Mouse (Mus musculus) liver, embryonic 14.5 days (tissue): ENCODE measurements around the gene 0610010K14Rik. TPM values are rescaled to one million over a fixed set of nuclear protein-coding genes. Genes with fewer than 3 reads are reported as not detected.

Experiments used
- ATAC-seq: fragments of 200-750 bp; cut with Nextera tagmentation; 2 replicates; pipeline ENCODE4 v1.8.0; 2017; ENCODE audit warnings: moderate number of reproducible peaks, mild to moderate bottlenecking, moderate library complexity; ENCODE audit not compliant: insufficient read depth
- DNase-seq, 3 experiments: peaks; one replicate each; pipeline ENCODE4 v3.0.0-alpha.2; 2012 to 2013; ENCODE audit warnings: low read depth in 3 of 3, low spot score in 3 of 3
- H3K27ac ChIP-seq: fragments of 300-500 bp; sonication (generic); 2 replicates; pipeline ENCODE4 v1.5.1; 2014; ENCODE audit warnings: moderate library complexity, mild to moderate bottlenecking, control low read depth, inconsistent platforms
- H3K27me3 ChIP-seq: fragments of 300-500 bp; sonication (generic); 2 replicates; pipeline ENCODE4 v1.6.1; 2014; ENCODE audit warnings: mild to moderate bottlenecking, low read length, moderate library complexity; ENCODE audit not compliant: control insufficient read depth, insufficient read depth
- H3K36me3 ChIP-seq: fragments of 300-500 bp; sonication (generic); replicated peaks from 2 replicates; pipeline ENCODE4 v1.6.1; 2014; ENCODE audit warnings: low read depth; ENCODE audit not compliant: control insufficient read depth, insufficient read depth
- H3K4me1 ChIP-seq, 2 experiments: fragments of 200-500 bp in 1 of 2; fragments of 300-500 bp in 1 of 2; sonication (generic) in 1 of 2; replicated peaks; 2 replicates each; pipeline ENCODE4 v1.6.1; 2012 to 2014; ENCODE audit warnings: antibody characterized with exemption in 1 of 2, inconsistent platforms in 1 of 2, low read length in 1 of 2; ENCODE audit not compliant: control insufficient read depth in 2 of 2, insufficient read depth in 2 of 2
- H3K4me2 ChIP-seq: fragments of 300-500 bp; sonication (generic); 2 replicates; pipeline ENCODE4 v1.6.1; 2014; ENCODE audit warnings: low read depth, mild to moderate bottlenecking, control low read depth, moderate library complexity
- H3K4me3 ChIP-seq, 2 experiments: fragments of 200-500 bp in 1 of 2; fragments of 300-500 bp in 1 of 2; sonication (generic) in 1 of 2; 2 replicates each; pipeline ENCODE4 v1.5.1; 2012 to 2014; ENCODE audit warnings: low read depth in 2 of 2, low read length in 2 of 2, mild to moderate bottlenecking in 2 of 2, control low read depth in 1 of 2, inconsistent platforms in 1 of 2, moderate library complexity in 1 of 2; ENCODE audit not compliant: insufficient read depth in 1 of 2
- H3K9ac ChIP-seq: fragments of 300-500 bp; sonication (generic); replicated peaks from 2 replicates; pipeline ENCODE4 v1.6.1; 2014; ENCODE audit warnings: mild to moderate bottlenecking, control low read depth, moderate library complexity
- H3K9me3 ChIP-seq: fragments of 300-500 bp; sonication (generic); 2 replicates; pipeline ENCODE4 v1.6.1; 2016; ENCODE audit warnings: low read length, mixed read lengths; ENCODE audit not compliant: control insufficient read depth
- CTCF ChIP-seq: IDR thresholded peaks from 2 replicates; pipeline ENCODE4 v1.5.1; 2016; ENCODE audit warnings: antibody characterized with exemption, low read depth, control low read depth
- EP300 ChIP-seq: IDR thresholded peaks from 2 replicates; pipeline ENCODE4 v1.6.1; 2016; ENCODE audit warnings: antibody characterized with exemption, low read depth
- WGBS: fragments of 180-500 bp; shearing (Covaris S2); extraction: QIAGEN DNeasy Blood & Tissue Kit; methylation state at CpG from one replicate; pipeline ENCODE4 v1.1.7; 2014; ENCODE audit not compliant: insufficient replicate concordance; 5-methylcytosine and 5-hydroxymethylcytosine counted together
- polyA plus RNA-seq, 2 experiments: library from polyadenylated mRNA; depleted of rRNA in 1 of 2; stranded (reverse) in 1 of 2; unstranded in 1 of 2; fragments of >200 nt; fragmentation: Nextera tagmentation in 1 of 2; extraction: Ambion mirVana in 1 of 2; gene quantifications; 2 replicates each; pipeline versions ENCODE4 v1.2.1 to v1.2.3; 2012 to 2014

Gene 0610010K14Rik
- polyA plus RNA-seq, 2 experiments, result 56.1 to 78.4 TPM

DNA sequence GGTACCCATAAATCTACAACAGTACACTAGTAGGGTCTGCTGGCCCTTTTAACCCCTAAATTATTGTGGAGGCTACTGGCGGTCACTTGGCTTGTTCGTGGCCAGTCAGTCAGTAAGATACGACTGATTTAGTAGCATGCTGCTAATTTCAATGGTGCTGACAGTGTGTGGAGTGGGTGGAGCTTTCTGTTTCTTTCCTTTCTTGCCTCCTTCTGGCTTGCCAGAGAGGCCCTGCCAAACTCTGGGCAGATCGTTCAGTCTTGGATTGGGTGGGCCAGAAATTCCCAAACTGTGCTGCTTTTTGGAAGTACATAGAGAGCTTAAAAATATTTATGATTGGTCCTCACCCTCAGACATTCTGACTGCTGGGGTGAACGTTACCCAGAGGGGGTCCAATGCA, 10.6 kb downstream of the 0610010K14Rik start:
- peak overlapping the region; percentile 3; the same call in 1 of the 2 replicates for H3K9ac ChIP-seq
- H3K27me3 ChIP-seq, result peaks cover 20% of the 10 kb centered on the region
- H3K9me3 ChIP-seq, result no peaks in the 10 kb centered on the region
- ATAC-seq (no peak), DNase-seq (no peak)
- peaks cover 41 to 44% of the 10 kb centered on the region in 2 experiments for H3K4me1 ChIP-seq
- H3K36me3 ChIP-seq, result no peaks in the 10 kb centered on the region
- TF ChIP-seq CTCF (no peak), EP300 (no peak)
- H3K27ac ChIP-seq, result no peak overlapping the region; the same call in 1 of the 2 replicates
- H3K4me2 ChIP-seq, result peak overlapping the region; percentile 53
- 45% methylated on average over 5 of the region's 5 CpGs for WGBS
- H3K4me3 ChIP-seq, result 0 out of 4 replicates have a peak overlapping the region, but pooled peaks of 1 of the 2 experiments have one; percentile 21

DNA sequence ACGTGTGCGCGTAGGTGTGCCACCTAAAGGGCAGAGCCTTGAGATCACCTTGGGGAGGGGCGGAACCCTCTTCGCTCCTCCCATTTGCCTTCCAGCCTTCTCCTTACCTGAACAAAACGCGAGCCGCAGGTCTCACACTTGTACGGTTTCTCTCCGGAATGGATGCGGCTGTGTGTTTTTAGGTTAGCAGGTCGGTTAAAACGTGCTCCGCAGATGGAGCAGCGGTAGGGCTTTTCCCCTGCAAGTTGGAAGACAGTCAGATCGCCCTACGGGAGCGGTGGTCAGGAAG, 11.2 kb downstream of the 0610010K14Rik start:
- Histone ChIP-seq H3K9ac (peak overlapping the region; percentile 12; the same call in 1 of the 2 replicates), H3K9me3 (no peaks in the 10 kb centered on the region), H3K4me1 (peaks cover 43 to 47% of the 10 kb centered on the region in 2 experiments), H3K4me2 (peak overlapping the region; percentile 53), H3K4me3 (peak overlapping the region; percentile 21; a peak in 3 of 4 replicates), H3K27me3 (peaks cover 20% of the 10 kb centered on the region), H3K27ac (no peak overlapping the region; the same call in 1 of the 2 replicates), H3K36me3 (no peaks in the 10 kb centered on the region)
- ATAC-seq (no peak), DNase-seq (no peak)
- TF ChIP-seq EP300, result no peak
- TF ChIP-seq CTCF, result no peak
- WGBS, result 31% methylated on average over 18 of the region's 18 CpGs

DNA sequence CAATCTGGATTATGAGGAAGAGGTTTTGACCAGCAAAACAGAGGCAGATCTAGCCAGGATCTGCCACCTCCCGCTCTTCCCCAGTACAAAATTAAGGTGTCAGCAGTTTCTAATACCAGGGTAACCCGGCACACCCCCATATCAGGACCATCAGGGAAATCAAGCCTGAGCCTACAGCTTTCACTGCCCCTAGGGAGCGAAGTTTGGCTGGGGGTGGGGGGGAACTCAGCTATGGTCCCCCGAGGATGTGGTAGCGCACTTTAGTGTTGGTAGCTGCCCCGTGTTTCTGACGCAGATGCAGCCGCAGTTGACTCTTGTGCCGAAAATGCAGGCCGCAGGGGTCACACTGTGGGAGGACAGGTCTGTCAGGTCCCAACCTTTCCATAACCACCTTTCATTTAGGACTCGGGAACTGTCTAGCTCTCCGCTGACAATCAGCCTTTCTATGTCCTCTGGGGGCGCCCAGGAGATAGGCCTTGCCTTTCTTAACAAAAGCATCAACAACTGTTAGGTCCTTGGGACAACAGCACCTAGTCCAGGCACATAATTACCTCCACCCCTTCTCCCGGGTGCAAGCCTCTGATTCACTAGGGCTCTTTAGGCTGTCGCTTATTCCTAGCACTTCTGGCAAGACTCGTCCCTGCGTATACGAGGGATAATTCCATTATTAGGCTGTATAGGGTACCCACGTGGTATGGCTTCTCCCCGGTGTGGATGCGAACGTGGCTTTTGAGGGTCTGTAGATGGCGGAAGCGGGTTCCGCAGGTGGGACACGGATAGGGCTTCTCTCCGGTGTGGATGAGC, 11.7 kb downstream of the 0610010K14Rik start:
- Histone ChIP-seq H3K27me3 (peaks cover 20% of the 10 kb centered on the region), H3K4me2 (peak overlapping the region; percentile 53), H3K9me3 (no peaks in the 10 kb centered on the region), H3K36me3 (no peaks in the 10 kb centered on the region), H3K4me1 (peaks cover 43 to 47% of the 10 kb centered on the region in 2 experiments), H3K27ac (no peak overlapping the region), H3K9ac (peak overlapping the region; percentile 12; the same call in 1 of the 2 replicates), H3K4me3 (peak overlapping the region; percentile 21; a peak in 3 of 4 replicates)
- 44% methylated on average over 27 of the region's 27 CpGs for WGBS
- TF ChIP-seq EP300, result no peak
- peak; percentile 18; the same call in 1 of the 2 replicates for TF ChIP-seq CTCF
- no peak for ATAC-seq
- DNase-seq, result no peak

DNA sequence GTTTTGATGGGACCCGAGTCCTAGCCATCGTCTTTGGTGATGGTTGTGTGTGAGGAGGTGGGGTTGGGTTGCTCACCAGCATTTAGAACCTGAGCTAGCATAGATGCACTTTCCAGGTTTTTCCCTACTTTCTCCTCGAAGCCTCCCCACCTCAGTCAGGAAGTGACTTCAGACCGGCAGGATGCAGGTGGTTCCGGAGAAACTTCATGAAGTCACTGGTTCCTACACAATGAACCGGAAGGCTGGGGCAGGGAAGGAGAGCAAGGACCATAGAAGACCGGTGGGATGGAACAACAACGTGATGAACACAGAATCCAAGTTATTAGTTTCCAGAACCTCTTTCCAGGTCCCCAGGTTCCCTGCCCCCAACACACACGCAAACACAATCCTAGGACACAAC, 14.0 kb downstream of the 0610010K14Rik start:
- no peaks in the 10 kb centered on the region for H3K36me3 ChIP-seq
- no peaks in the 10 kb centered on the region for H3K9me3 ChIP-seq
- DNase-seq (no peak), ATAC-seq (no peak)
- TF ChIP-seq EP300, result no peak
- no peak for TF ChIP-seq CTCF
- peaks cover 5% of the 10 kb centered on the region for H3K27me3 ChIP-seq
- no peak overlapping the region for H3K4me3 ChIP-seq
- no peak overlapping the region for H3K4me2 ChIP-seq
- WGBS, result 38% methylated on average over 9 of the region's 9 CpGs
- H3K9ac ChIP-seq, result no peak overlapping the region
- H3K4me1 ChIP-seq, result peaks cover 41 to 45% of the 10 kb centered on the region in 2 experiments
- no peak overlapping the region; the same call in 1 of the 2 replicates for H3K27ac ChIP-seq

DNA sequence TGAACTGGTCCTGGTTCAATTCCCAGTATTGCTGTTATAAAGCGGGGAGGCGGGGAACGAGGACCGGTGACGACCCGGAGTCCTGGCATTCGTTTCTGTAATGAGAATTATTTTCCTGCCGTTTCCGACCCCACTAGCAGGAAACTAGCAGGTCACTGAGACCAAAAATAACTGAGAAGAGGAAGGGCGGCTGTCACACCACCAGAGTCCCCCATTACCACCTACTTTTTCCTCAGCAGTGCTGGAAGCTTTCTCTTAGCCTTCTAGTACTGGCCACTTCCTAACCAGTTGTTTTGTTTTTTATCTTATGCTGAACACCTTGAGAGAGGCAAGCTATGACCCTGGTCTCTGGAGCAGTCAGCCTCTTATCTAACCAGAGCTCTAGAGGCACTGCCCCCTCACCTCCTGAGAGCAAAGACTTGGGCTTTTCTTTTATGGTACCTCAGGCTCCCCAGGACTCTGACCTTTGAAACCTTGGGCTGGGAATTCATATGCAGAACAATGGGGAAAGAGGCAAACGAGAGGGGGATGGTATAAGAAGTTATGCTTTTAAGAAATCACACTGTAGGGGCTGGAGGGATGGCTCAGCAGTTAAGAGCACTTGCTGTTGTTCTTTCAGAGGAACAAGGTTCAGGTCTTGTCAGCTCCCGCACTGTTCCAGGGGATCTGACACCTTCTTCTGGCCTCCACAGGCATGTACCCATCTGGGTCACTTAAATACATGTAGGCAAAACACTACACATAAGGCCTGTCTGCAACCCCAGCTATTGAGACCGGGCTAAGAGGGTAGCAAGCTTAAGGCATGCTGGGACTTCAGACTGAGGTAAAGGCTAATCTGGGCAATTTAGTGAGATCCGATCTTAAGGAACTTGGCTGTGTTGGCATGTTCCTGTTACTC, 15.9 kb downstream of the 0610010K14Rik start:
- Histone ChIP-seq H3K4me3 (peak overlapping the region; percentile 79 to 81), H3K27ac (peak overlapping the region; percentile 99), H3K27me3 (peaks cover 5% of the 10 kb centered on the region), H3K9ac (peak overlapping the region; percentile 96), H3K9me3 (no peaks in the 10 kb centered on the region), H3K36me3 (no peaks in the 10 kb centered on the region), H3K4me1 (peaks cover 25 to 33% of the 10 kb centered on the region in 2 experiments), H3K4me2 (peak overlapping the region; percentile 98)
- 1% methylated on average over 14 of the region's 14 CpGs for WGBS
- peak; percentile 79 to 83 (median 82) for DNase-seq
- ATAC-seq, result peak; percentile 84
- TF ChIP-seq CTCF, result no peak
- peak; percentile 84 for TF ChIP-seq EP300
